Mouse (Mus musculus): Measurements from ENCODE around the gene Mrps35.
A peak's percentile ranks its signal among the peaks of the same experiment; 100 is the strongest.

The Mrps35 gene

GRCm38 (mm10) chr6:147088517-147088916 is 46.0 kb downstream of the Mrps35 start:
- no peak for DNase-seq (ENCODE audit: low read depth)

- DNase-seq (ENCODE audit: low read depth) = no peak
Measured at GRCm38 (mm10) chr6:147090191-147090590, 47.6 kb downstream of the Mrps35 start.

DNA sequence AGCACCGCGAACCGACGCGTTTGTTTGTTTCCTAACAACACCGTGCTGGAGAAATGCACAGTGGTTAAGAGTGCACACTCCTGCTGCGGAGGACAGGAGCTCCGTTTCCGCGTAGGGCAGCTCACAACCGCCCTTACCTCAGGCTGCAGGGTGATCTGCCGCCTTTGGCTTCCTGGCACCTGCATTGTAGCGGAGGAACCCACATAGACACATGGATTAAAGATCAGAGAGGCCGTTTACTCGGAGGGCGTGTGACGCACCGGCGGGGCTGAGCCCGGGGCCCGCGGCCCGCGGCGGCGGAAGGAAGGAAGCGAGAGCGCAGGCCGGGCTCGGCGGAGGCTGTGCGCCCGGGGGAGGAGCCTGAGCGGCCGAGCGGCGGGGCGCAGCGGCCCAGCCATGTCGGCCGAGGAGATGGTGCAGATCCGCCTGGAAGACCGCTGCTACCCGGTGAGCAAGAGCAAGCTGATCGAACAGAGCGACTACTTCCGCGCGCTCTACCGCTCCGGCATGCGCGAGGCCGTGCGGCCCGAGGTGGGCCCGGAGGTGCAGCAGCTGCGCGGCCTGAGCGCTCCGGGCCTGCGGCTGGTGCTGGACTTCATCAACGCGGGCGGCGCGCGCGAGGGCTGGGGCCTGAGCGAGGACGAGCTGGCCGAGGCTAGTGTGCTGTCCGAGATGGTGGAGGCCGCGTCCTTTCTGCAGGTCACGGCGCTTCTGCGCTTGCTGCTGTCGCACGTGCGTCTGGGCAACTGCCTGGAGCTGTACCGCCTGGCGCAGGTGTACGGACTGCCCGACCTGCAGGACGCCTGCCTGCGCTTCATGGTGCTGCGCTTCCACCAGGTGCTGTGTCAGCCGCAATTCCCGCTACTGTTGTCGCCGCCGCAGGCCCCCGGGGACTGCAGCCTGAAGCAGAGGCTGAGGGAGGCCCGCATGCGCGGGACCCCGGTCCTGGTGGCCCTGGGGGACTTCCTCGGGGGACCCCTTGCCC is 48.9 kb downstream of the Mrps35 start, which contains the start of gene Klhl42:
TSS of gene Klhl42 (plus strand) at position 244 of the 985 bp plus-strand sequence.
- DNase-seq (ENCODE audit: low read depth) = peak; percentile 87

DNA sequence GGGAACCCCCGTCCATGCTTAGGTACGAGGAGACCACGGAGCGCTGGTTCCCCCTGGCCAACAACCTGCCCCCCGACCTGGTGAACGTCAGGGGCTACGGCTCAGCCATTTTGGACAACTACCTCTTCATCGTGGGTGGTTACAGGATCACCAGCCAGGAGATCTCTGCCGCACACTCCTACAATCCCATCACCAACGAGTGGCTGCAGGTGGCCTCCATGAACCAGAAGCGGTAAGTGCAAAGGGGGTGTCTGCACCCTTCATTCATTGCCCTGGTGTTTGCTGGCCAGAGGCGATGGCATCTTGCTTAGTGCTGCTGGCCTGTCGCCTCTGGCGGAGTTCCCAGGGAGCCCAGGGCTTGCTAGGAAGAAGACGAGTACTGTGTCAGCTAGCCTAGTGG is 49.6 kb downstream of the Mrps35 start:
- DNase-seq (ENCODE audit: low read depth) = no peak

DNA sequence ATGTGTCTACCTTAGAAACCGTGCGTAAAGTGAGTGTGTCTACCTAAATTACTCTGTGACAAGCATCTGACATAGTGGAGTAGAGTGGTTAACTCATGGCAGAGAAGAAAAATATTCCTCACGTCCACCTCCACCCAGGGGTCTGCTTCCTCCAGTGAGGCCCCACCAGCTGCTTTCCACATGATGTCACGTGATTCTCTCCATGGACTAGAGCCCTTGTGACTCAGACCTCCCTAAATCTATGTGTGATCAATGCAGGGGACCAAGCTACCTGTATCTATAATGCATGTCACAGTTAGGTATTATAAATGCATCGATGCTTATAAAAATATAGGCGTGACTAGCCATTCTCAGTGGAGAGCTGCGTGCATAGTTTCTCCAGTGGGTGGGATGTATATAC is 52.2 kb downstream of the Mrps35 start:
- no peak for DNase-seq (ENCODE audit: low read depth)

DNA sequence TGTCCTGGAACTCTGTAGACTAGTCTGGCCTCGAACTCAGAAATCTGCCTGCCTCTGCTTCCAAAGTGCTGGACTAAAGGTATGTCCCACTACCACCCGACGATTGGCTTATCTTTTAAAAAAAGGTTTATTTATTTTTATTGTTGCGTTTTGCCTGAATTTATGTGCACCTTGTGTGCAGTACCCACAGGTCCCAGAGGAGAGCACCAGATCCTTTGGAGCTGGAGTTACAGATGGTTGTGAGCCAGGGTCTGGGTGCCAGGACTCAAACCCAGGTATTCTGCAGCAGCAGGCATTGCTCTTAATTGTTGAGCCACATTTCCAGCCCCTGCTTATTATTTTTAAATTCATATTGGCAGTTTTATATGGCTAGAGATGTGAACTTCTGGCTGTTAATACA is 53.5 kb downstream of the Mrps35 start:
- no peak for DNase-seq (ENCODE audit: low read depth)

DNA sequence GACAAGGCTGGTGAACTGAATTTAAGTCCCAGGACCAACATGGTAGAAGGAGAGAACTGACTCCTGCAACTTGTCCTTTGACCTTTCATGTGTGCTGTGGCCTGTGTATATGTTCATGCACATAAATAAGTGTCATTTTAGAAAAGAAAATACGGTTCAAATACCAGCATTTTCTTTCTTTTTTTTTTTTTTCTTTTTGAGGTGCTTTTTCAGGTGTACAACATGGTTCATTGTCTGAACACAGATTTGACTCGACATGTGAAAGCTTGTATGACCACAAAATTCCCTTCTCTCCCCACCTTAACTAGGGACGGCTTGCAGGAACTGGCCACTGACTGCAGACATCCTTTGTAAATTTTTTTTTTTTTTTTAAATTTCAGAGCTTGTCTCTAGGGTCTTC is 54.4 kb downstream of the Mrps35 start:
- no peak for DNase-seq (ENCODE audit: low read depth)

GRCm38 (mm10) chr6:147097346-147097929 is 54.9 kb downstream of the Mrps35 start:
- DNase-seq (ENCODE audit: low read depth) = no peak

DNA sequence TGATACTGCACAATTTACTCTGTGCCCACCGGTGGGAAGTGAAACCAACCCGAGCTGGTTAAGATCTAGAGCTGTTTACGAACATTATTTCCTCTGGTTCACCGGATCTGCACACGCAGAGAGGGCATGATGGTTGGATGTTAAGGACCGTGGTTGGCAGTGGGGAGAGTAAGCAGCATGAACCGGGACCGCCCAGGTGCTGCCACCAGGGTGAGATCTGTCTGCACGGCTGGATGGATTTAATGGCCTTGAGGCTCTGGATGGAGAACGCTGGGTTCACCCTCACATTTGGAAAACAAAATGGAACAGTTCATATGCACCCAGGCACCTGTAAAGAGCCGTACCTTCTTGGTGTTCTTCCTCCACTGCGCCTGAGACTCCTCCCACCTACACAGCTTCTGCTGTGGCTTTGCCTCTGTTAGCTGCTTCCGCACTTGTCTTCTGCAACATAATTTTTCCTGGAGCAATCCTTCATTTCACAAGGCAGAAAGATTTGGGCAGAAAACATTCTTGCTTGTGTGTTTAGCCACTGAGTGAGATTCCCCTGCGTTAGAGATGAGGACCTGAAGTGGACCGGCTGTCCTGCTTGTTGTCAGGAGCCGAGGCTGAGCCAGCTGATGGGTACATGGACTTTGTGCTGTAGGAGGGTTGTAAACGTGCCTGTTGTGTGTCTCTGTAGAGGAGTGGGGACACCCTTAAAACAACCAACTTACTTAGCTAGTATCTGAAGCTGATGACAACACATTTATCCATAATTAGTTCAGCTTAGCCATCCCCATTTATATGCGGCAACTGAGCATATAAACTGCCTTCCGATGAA is 57.1 kb downstream of the Mrps35 start:
- DNase-seq (ENCODE audit: low read depth) = peak; percentile 87

GRCm38 (mm10) chr6:147102293-147102692 is 59.7 kb downstream of the Mrps35 start:
- peak; percentile 54 for DNase-seq (ENCODE audit: low read depth)

DNA sequence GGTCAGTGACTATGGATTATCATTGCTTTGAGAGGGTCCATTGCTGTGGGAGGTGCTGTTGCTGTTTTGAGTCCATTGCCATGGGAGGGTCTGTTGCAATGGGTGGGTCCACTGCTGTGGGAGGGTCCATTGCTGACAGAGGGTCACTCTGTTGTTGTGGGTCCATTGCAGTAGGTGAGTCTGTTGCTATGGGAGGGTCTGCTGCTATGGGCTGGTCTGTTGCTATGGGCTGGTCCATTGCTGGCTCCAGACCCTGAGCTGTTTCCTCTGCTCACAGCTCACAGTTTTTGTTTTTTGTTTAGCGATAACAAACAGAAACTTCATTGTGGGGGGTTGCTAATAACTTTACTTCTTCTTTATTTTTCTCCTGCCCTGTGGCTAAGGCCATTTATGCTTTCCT is 63.0 kb downstream of the Mrps35 start:
- no peak for DNase-seq (ENCODE audit: low read depth)

- no peak for DNase-seq (ENCODE audit: low read depth)
Measured at GRCm38 (mm10) chr6:147106716-147107115, 64.2 kb downstream of the Mrps35 start.

DNA sequence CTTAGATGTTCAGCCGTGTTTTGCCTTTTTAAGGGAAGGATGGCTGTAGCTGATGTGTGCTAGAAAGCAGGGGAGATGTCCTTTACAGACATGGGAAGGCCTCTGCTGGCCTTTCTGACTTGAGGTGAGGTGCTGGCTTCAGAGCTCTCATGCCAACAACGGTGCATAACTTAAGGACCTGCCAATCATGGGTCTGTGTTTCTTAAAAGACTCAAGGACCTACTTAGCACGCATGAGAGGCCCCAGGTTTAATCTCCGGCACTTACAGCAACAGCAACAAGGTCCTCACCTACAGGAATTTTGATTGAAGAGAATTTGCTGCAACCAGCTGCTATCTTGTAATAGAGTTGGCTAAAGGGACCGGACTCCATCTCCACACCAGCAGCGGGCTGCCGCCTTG is 66.7 kb downstream of the Mrps35 start:
- no peak for DNase-seq (ENCODE audit: low read depth)

DNA sequence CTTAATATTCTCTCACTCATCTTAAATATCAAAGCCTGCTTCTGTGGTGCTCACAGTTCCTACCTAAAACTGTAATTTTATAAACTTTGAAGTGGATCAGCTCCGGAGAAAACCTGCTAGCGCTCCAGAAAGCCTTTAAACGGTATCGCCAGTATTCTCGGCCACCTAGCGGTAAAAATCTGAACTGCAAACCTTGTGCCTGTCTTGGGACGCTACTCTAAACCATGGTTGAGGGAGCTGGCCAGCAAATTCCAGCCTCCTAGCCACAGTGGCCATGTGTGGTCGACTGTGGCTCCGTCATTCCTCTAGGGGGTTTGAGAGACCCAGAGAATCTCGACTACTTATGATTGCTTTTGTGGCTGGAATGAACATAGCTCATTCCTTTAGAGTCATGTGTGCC is 74.0 kb downstream of the Mrps35 start:
- DNase-seq (ENCODE audit: low read depth) = peak; percentile 88

- DNase-seq (ENCODE audit: low read depth) = no peak
Measured at GRCm38 (mm10) chr6:147117764-147118163, 75.2 kb downstream of the Mrps35 start.

GRCm38 (mm10) chr6:147118190-147118589 is 75.6 kb downstream of the Mrps35 start:
- no peak for DNase-seq (ENCODE audit: low read depth)

- DNase-seq (ENCODE audit: low read depth) = no peak
Measured at GRCm38 (mm10) chr6:147121320-147121719, 78.8 kb downstream of the Mrps35 start.

Measured in induced T-regulatory cell, adult 2 months (primary cell).